Mouse (Mus musculus) cerebellum, postnatal 4 days (tissue): ENCODE data around the gene Dus2.
"Not testable (repeated sequence)": the region's sequence is repeated elsewhere in the genome, so short reads cannot be mapped to it uniquely, and the experiment has no call there.

Experiments used
- DNase-seq, 2 experiments: peaks; one replicate each; pipeline ENCODE4 v3.0.0; 2022; ENCODE audit warnings: low spot score in 2 of 2, mixed read lengths in 1 of 2

The Dus2 gene

DNA sequence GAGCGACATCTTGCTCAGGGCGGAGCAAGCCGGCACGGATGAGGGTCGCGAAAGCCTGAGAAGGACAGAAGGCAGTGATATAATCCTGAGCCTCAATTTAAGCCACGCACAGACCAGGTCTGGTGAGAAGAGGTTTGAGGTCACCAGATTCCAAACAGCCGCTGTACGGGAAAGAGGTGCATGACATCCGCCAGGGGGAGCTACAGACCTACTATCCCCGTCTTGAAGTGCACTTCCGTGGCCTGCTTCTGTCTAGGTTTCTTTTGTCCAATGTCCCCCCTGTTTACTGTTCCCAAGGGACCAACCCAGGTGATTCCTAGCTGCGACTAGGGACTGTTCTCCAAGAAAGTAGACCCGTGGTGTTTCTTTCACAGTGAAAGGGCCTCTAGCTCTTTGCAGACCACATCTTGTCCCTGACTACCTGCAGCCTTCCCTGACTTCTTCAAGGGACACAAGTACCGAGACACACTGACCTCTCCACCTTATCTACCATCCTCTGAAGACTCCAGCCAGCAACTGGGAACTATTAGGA lies at the start of gene Dus2:
Gene Dus2, plus strand, starts transcription at position 482 of the 532 bp plus-strand sequence.
- peak; percentile 59 to 71 for DNase-seq

GRCm38 (mm10) chr8:105942026-105942425 lies 49.1 kb upstream of the Dus2 start:
- no peak for DNase-seq

GRCm38 (mm10) chr8:105942542-105942941 lies 48.6 kb upstream of the Dus2 start:
- no peak for DNase-seq

GRCm38 (mm10) chr8:105943321-105943739 lies 47.8 kb upstream of the Dus2 start, which contains the start of gene Lcat:
Lcat (minus strand) TSS chr8:105943382.
- no peak for DNase-seq

DNA sequence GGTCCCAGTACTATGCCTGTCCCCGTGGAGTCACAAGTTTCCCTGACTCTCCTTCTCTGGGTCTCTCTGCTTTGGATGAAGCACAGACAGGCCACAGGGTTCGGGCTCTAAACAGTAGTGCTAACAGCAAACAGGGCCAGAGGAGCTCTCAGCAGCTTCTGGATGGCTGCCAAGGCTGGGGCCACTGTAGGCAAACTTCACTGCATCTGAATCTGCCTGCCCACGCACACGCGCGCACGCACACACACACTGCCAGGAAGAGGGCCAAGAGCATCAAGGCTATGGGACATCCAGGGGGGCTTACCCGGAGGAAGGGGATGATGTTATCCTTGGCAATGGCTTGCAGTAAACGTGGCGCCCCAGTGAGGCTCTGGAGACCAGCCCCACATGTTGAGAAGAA lies 41.8 kb upstream of the Dus2 start:
- peak in 1 of 2 experiments; percentile 59 for DNase-seq

GRCm38 (mm10) chr8:105951057-105951659 lies 40.0 kb upstream of the Dus2 start:
- no peak for DNase-seq

GRCm38 (mm10) chr8:105956556-105956955 lies 34.6 kb upstream of the Dus2 start:
- DNase-seq = no peak

GRCm38 (mm10) chr8:105957813-105958212 lies 33.3 kb upstream of the Dus2 start:
- no peak for DNase-seq

GRCm38 (mm10) chr8:105959350-105959749 lies 31.8 kb upstream of the Dus2 start:
- peak in 1 of 2 experiments; percentile 62 for DNase-seq

DNA sequence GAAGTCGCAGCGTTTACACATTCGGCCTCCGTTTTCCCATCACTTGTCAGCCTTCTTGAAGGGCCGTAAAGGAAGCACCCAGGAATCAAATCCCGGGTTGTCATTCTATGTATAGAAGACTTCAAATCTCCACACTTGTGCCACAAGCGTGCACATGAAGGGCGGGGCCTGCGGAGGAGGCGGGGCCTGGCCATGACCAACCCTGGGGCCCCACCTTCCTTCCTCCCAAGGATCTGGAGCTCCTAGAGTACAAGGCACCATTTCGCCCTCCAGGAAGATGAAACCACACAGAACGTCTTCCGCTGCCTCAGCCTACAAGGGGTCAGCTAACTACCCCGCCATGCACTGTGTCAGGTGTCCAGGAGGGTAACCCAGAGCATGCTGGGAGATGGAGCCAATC lies 30.0 kb upstream of the Dus2 start:
- no peak for DNase-seq

GRCm38 (mm10) chr8:105961536-105961935 lies 29.6 kb upstream of the Dus2 start:
- DNase-seq = no peak

DNA sequence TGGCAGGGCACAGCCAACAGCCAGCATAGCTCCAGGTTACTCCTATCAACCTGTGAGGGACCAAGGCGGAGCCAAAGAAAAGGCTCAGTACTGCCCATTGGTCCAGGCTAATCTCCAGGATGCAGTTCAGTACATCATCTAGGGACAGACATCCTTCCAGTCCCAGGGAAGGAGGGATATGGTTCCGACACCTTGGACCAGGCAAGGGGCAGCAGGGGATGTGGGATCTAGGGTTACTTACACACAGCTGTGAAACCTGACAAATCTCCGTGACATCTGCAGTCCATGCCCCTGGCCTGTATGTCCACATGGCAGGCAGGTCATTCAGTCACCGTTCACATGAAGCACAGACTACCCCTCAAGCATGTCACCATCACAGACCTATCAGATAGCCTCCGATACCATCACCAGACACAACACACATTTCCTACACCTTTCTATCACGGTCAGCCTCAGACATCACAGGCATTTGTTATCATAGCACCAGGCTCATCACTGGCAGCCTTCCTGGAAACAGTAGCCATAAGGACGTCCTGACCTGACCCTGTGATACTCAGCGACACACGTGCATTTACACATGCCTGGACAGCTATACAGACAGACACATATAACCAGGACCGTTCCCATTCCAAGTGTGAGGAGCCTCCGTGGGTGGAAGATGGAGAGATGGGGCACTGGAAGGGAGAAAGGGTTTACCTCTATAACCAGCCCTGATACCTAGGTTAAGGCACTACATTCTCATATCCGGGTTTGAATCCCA lies 26.5 kb upstream of the Dus2 start:
- no peak for DNase-seq

DNA sequence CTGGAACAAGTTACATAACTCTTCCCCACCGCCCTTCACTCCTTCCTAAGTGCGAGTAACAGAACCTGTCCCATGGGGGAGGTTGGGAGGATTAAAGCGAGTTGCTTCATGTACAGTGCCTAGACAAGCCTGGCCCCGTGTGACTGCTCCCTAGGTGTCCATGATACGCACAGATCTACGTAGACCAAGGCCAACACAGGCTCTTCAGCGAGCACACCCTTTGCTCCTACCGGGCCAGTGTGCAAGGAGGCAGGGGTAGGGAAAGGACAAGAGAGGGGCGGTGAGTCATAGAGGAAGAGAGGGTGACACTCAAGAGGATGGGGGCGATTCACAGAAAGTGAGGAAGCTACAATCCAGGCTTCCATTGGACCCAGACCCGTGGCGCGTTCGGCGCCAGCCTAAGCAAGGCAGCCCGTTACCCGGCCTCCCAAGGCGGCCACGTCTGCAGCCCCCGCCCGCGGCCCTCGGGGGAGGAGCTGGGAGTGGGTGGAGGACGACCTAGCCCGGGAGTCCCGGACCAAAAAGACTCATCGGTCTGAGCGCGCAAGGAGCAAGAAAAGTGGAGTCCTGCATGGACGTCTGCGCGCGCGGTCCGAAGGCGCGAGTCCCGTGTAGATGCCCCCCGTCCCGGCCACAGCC lies 25.8 kb upstream of the Dus2 start:
- peak in 1 of 2 experiments; percentile 31 for DNase-seq

DNA sequence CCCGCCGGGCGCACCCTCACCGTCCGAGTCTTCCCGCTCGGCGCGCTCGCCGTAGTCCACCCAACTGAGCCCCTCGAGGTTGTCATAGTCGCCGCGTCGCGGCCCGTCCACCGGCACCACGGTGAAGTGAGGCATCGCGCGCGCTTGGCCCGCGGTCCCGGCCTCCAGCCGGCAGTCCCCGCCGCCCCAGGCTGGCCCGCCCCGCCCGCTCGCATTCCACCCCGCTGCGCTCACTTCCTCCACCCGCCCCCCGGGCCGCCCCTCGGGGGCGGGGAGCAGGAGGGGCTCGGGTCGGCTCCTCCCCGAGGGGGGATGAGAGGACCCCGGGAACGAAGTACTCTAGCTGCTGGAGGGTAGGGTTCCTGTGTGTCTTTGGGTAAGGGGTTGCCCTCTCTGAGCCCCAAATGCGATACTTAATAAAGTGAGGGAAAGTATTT lies 25.2 kb upstream of the Dus2 start, which contains the start of gene Slc12a4:
Gene Slc12a4, minus strand, starts transcription at position 193 of the 437 bp plus-strand sequence.
- peak in 1 of 2 experiments; percentile 58 for DNase-seq

DNA sequence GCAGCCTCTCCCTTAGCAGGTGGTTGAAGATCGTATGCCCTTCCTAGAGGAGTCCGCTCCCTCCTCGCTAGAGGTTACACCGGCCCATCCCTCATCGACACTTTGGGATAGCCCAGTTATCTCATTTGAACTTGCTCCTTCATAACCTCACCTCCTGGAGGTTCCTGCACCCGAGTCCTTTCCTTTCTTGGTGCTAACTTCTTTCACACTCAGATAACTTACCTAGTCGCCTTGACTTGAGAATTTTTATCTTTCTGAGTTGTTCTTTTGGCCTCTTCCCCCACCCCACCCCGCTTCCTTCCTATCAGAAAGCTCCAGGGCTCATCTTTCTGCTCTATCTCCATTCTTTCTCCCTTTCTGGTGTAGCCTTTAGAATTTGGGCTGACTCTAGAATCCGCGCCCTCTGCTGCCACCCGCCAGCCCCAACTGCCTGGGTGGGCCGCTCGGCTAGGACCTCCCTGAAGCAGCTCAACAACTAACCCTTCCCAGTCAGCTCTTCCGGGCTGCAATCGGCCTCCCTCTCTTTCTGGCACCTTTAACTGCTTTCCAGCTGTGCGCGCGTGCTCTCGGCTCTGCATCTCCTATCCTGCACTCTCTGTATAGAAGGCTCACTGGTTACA lies 24.3 kb upstream of the Dus2 start:
- DNase-seq = peak in 1 of 2 experiments; percentile 29

GRCm38 (mm10) chr8:105969367-105969766 lies 21.8 kb upstream of the Dus2 start:
- no peak for DNase-seq

DNA sequence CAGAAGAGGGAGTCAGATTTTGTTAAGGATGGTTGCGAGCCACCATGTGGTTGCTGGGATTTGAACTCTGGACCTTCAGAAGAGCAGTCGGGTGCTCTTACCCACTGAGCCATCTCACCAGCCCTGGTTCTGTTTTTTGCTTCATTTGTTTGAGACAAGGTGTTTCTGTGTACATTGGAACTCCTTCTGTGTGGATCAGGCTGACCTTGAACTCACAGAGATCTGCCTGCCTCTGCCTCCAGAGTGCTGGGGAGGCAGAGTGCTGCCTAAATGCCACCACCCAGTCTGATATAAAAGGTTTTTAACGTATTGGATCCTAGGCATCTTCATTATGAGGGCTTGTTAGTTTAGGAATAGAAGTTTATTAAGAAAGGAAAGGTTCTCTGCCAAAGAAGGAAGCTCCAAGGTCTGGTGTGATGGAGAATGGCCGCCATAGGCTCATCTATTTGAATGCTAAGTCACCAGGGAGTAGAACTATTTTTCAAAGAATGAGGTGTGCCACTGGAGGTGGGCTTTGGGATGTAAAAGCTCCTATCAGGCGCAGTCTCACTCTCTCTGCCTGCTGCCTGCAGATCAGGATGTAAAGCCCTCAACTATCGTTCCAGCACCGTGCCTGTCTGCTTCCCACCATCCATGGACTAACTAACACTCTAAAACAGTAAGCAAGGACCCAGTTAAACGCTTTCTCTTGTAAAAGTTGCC lies 20.0 kb upstream of the Dus2 start:
- no peak for DNase-seq

GRCm38 (mm10) chr8:105975363-105975762 lies 15.8 kb upstream of the Dus2 start:
- DNase-seq = no peak

- no peak for DNase-seq
Observed at GRCm38 (mm10) chr8:105979325-105979724, 11.8 kb upstream of the Dus2 start, which contains the start of gene Dpep3. Dpep3 (minus strand) TSS chr8:105979429.

- no peak for DNase-seq
Observed at GRCm38 (mm10) chr8:105981146-105981545, 10.0 kb upstream of the Dus2 start.

DNA sequence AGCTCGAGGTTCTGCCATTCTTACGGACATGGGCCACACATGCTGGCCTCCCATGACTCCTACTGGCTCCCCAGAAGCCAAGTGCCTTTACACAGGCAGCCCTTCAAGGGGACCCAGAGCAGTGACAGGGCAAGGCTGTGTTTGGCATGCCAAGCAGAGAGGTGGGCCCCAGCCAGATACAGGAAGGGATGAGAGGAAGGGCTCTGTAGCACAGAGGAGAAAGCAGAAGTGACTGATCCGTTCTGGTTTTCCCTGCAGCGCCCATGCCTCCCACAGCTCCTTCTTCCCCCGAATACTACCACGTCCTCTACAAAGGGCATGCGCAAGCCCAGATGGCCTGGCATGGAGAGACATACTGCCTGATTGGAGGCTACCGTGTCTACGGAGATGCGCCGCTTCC lies 7.7 kb upstream of the Dus2 start:
- DNase-seq = not testable (repeated sequence)
